Mouse (Mus musculus): ENCODE measurements at regions not wholly inside any gene's neighbourhood (a gene's known extent, or its start where the extent isn't known, plus 50 kb on each side); places are given as distances from the start of the nearest gene placed in this dataset.

- Histone ChIP-seq H3K4me2 (no peak overlapping the region), H3K9ac (no peak overlapping the region), H3K4me3 (no peak overlapping the region), H3K36me3 (no peaks in the 10 kb centered on the region), H3K9me3 (no peaks in the 10 kb centered on the region), H3K27ac (replicated peaks) (no peak overlapping the region), H3K27me3 (no peaks in the 10 kb centered on the region), H3K4me1 (replicated peaks) (peaks cover 13% of the 10 kb centered on the region)
- WGBS, result 78% methylated on average over 3 of the region's 3 CpGs
- ATAC-seq (ENCODE audit: low read depth), result no peak
Measured at GRCm38 (mm10) chr6:126395015-126395414, 140.2 kb downstream of the Kcna5 start.

- no peak overlapping the region for H3K4me3 ChIP-seq
- no peaks in the 10 kb centered on the region for H3K36me3 ChIP-seq
- H3K27me3 ChIP-seq, result no peaks in the 10 kb centered on the region
- H3K4me2 ChIP-seq, result no peak overlapping the region
- peaks cover 13% of the 10 kb centered on the region for H3K4me1 ChIP-seq (replicated peaks)
- 67% methylated on average over 7 of the region's 7 CpGs for WGBS
- no peak overlapping the region for H3K9ac ChIP-seq
- no peaks in the 10 kb centered on the region for H3K9me3 ChIP-seq
- H3K27ac ChIP-seq (replicated peaks), result no peak overlapping the region
- no peak for ATAC-seq (ENCODE audit: low read depth)
Measured at GRCm38 (mm10) chr6:126394111-126394809, 141.0 kb downstream of the Kcna5 start.

- no peak overlapping the region for H3K9ac ChIP-seq
- H3K27me3 ChIP-seq, result no peaks in the 10 kb centered on the region
- H3K27ac ChIP-seq (replicated peaks), result no peak overlapping the region
- ATAC-seq (ENCODE audit: low read depth), result no peak
- H3K4me3 ChIP-seq, result no peak overlapping the region
- H3K9me3 ChIP-seq, result no peaks in the 10 kb centered on the region
- H3K4me2 ChIP-seq, result no peak overlapping the region
- WGBS, result 68% methylated on average over 9 of the region's 9 CpGs
- no peaks in the 10 kb centered on the region for H3K36me3 ChIP-seq
- H3K4me1 ChIP-seq (replicated peaks), result no peaks in the 10 kb centered on the region
Measured at GRCm38 (mm10) chr6:126384210-126385012, 150.8 kb downstream of the Kcna5 start.

- Histone ChIP-seq H3K4me1 (replicated peaks) (no peaks in the 10 kb centered on the region), H3K36me3 (no peaks in the 10 kb centered on the region), H3K4me3 (no peak overlapping the region), H3K9me3 (no peaks in the 10 kb centered on the region), H3K27me3 (no peaks in the 10 kb centered on the region), H3K4me2 (no peak overlapping the region), H3K9ac (no peak overlapping the region), H3K27ac (replicated peaks) (no peak overlapping the region)
- no peak for ATAC-seq (ENCODE audit: low read depth)
- WGBS, result 86% methylated on average over 4 of the region's 4 CpGs
Measured at GRCm38 (mm10) chr6:126377216-126377615, 158.0 kb downstream of the Kcna5 start.

GRCm38 (mm10) chr6:126374970-126375620 lies 160.1 kb downstream of the Kcna5 start:
- ATAC-seq (ENCODE audit: low read depth), result no peak
- no peaks in the 10 kb centered on the region for H3K36me3 ChIP-seq
- 64% methylated on average over 12 of the region's 12 CpGs for WGBS

GRCm38 (mm10) chr6:126371971-126372370 lies 163.2 kb downstream of the Kcna5 start:
- no peaks in the 10 kb centered on the region for H3K4me1 ChIP-seq (replicated peaks)
- H3K9ac ChIP-seq, result no peak overlapping the region
- H3K27ac ChIP-seq (replicated peaks), result no peak overlapping the region
- H3K4me2 ChIP-seq, result no peak overlapping the region
- ATAC-seq (ENCODE audit: low read depth), result peak; percentile 43; the same call in 1 of the 2 replicates
- no peak overlapping the region for H3K4me3 ChIP-seq
- H3K27me3 ChIP-seq, result no peaks in the 10 kb centered on the region
- H3K9me3 ChIP-seq, result no peaks in the 10 kb centered on the region
- H3K36me3 ChIP-seq, result no peaks in the 10 kb centered on the region
- 68% methylated on average over 5 of the region's 5 CpGs for WGBS

More at GRCm38 (mm10) chr6:126374970-126375620, 160.1 kb downstream of the Kcna5 start:
- no peak overlapping the region for H3K4me3 ChIP-seq
- H3K27me3 ChIP-seq, result no peaks in the 10 kb centered on the region
- H3K4me2 ChIP-seq, result no peak overlapping the region
- no peak overlapping the region for H3K27ac ChIP-seq (replicated peaks)
- H3K9ac ChIP-seq, result no peak overlapping the region
- no peaks in the 10 kb centered on the region for H3K4me1 ChIP-seq (replicated peaks)
- no peaks in the 10 kb centered on the region for H3K9me3 ChIP-seq

GRCm38 (mm10) chr6:126371489-126371888 lies 163.7 kb downstream of the Kcna5 start:
- Histone ChIP-seq H3K4me1 (replicated peaks) (no peaks in the 10 kb centered on the region), H3K4me3 (no peak overlapping the region), H3K36me3 (no peaks in the 10 kb centered on the region), H3K9ac (no peak overlapping the region), H3K27ac (replicated peaks) (no peak overlapping the region), H3K9me3 (no peaks in the 10 kb centered on the region), H3K4me2 (no peak overlapping the region), H3K27me3 (no peaks in the 10 kb centered on the region)
- no peak for ATAC-seq (ENCODE audit: low read depth)
- WGBS, result 74% methylated on average over 2 of the region's 2 CpGs

GRCm38 (mm10) chr6:126365495-126365894 lies 169.7 kb downstream of the Kcna5 start:
- no peak overlapping the region for H3K27ac ChIP-seq (replicated peaks)
- H3K4me1 ChIP-seq (replicated peaks), result no peaks in the 10 kb centered on the region
- 90% methylated on average over 8 of the region's 8 CpGs for WGBS
- no peaks in the 10 kb centered on the region for H3K9me3 ChIP-seq
- H3K4me3 ChIP-seq, result no peak overlapping the region
- no peaks in the 10 kb centered on the region for H3K27me3 ChIP-seq
- no peaks in the 10 kb centered on the region for H3K36me3 ChIP-seq
- ATAC-seq (ENCODE audit: low read depth), result no peak
- H3K9ac ChIP-seq, result no peak overlapping the region
- no peak overlapping the region for H3K4me2 ChIP-seq

- no peaks in the 10 kb centered on the region for H3K27me3 ChIP-seq
- no peak for ATAC-seq (ENCODE audit: low read depth)
Measured at GRCm38 (mm10) chr6:126362331-126362730, 172.9 kb downstream of the Kcna5 start.

GRCm38 (mm10) chr6:126353346-126353745 lies 181.9 kb downstream of the Kcna5 start:
- Histone ChIP-seq H3K9me3 (no peaks in the 10 kb centered on the region), H3K27me3 (no peaks in the 10 kb centered on the region), H3K4me3 (no peak overlapping the region), H3K36me3 (no peaks in the 10 kb centered on the region), H3K27ac (replicated peaks) (no peak overlapping the region), H3K4me1 (replicated peaks) (peaks cover 5% of the 10 kb centered on the region; the same call in 1 of the 2 replicates), H3K4me2 (no peak overlapping the region), H3K9ac (no peak overlapping the region)
- WGBS, result 45% methylated on average over 2 of the region's 2 CpGs
- no peak for ATAC-seq (ENCODE audit: low read depth)

More at GRCm38 (mm10) chr6:126362331-126362730, 172.9 kb downstream of the Kcna5 start:
- Histone ChIP-seq H3K9me3 (no peaks in the 10 kb centered on the region), H3K9ac (no peak overlapping the region), H3K4me2 (no peak overlapping the region), H3K27ac (replicated peaks) (no peak overlapping the region), H3K4me1 (replicated peaks) (no peaks in the 10 kb centered on the region), H3K36me3 (no peaks in the 10 kb centered on the region), H3K4me3 (no peak overlapping the region)
- 79% methylated on average over 3 of the region's 3 CpGs for WGBS

GRCm38 (mm10) chr6:126350476-126350875 lies 183.8 kb upstream of the Ntf3 start:
- no peak overlapping the region for H3K9ac ChIP-seq
- no peak overlapping the region for H3K4me3 ChIP-seq
- WGBS, result 84% methylated on average over 2 of the region's 2 CpGs
- no peaks in the 10 kb centered on the region for H3K9me3 ChIP-seq
- H3K36me3 ChIP-seq, result no peaks in the 10 kb centered on the region
- H3K4me2 ChIP-seq, result no peak overlapping the region
- no peaks in the 10 kb centered on the region for H3K27me3 ChIP-seq
- no peak overlapping the region for H3K27ac ChIP-seq (replicated peaks)
- peaks cover 5% of the 10 kb centered on the region; the same call in 1 of the 2 replicates for H3K4me1 ChIP-seq (replicated peaks)
- ATAC-seq (ENCODE audit: low read depth), result no peak

GRCm38 (mm10) chr6:126349905-126350304 lies 183.2 kb upstream of the Ntf3 start:
- Histone ChIP-seq H3K4me1 (replicated peaks) (peaks cover 5% of the 10 kb centered on the region; the same call in 1 of the 2 replicates), H3K9ac (no peak overlapping the region), H3K27ac (replicated peaks) (no peak overlapping the region), H3K9me3 (no peaks in the 10 kb centered on the region), H3K4me3 (no peak overlapping the region), H3K27me3 (no peaks in the 10 kb centered on the region), H3K4me2 (no peak overlapping the region), H3K36me3 (no peaks in the 10 kb centered on the region)
- WGBS, result 53% methylated on average over 2 of the region's 2 CpGs
- ATAC-seq (ENCODE audit: low read depth), result no peak

Data from neural tube, embryonic 13.5 days (tissue).